Mouse (Mus musculus) E14TG2a.4 (cell line): ENCODE data around the gene Mea1.

Experiments
- CTCF ChIP-seq: conservative IDR thresholded peaks from 2 replicates; pipeline ENCODE4 v1.5.1; 2014; ENCODE audit warnings: low read length
- NANOG ChIP-seq: IDR thresholded peaks from 2 replicates; pipeline ENCODE4 v1.6.1; 2014; ENCODE audit warnings: borderline replicate concordance, low read length, mixed read lengths
- POU5F1 ChIP-seq: IDR thresholded peaks from 2 replicates; pipeline ENCODE4 v1.6.1; 2014; ENCODE audit warnings: low read length, borderline replicate concordance

GRCm38 (mm10) chr17:46706375-46707089 is 27.9 kb downstream of the Mea1 start:
- TF ChIP-seq CTCF: no peak
- TF ChIP-seq NANOG: no peak
- no peak for TF ChIP-seq POU5F1
